ENCODE assay signal across 8 mouse cellular contexts in genomic region chr13:43199749-43200148, GRCm38 (mm10). TPM values are rescaled to one million over a fixed set of nuclear protein-coding genes. Genes with fewer than 3 reads are reported as not detected.
A peak's percentile ranks its signal among the peaks of the same experiment; 100 is the strongest.
DNase-seq lines count a peak whose midpoint lies in the region; ATAC-seq and TF ChIP-seq lines count a peak whose summit lies in the region.

No protein-coding gene starts in this region.

- H3K27me3 ChIP-seq in liver, adult 2 months (ENCODE audit: control insufficient read depth, insufficient read depth, low read length), result no peaks in the 10 kb centered on the region
- H3K27me3 ChIP-seq in liver, embryonic 12.5 days (replicated peaks), result peaks cover 71% of the 10 kb centered on the region
- peaks cover 10% of the 10 kb centered on the region for H3K27me3 ChIP-seq in liver, embryonic 16.5 days (ENCODE audit: control insufficient read depth, insufficient read depth, low read depth, low read length)
- H3K27me3 ChIP-seq in hindbrain, embryonic 13.5 days, result no peaks in the 10 kb centered on the region

- no peaks in the 10 kb centered on the region for H3K4me1 ChIP-seq in liver, adult 2 months (ENCODE audit: control insufficient read depth, insufficient read depth, low read length)
- peaks cover 13% of the 10 kb centered on the region for H3K4me1 ChIP-seq in liver, embryonic 12.5 days
- H3K4me1 ChIP-seq in liver, embryonic 16.5 days (ENCODE audit: control insufficient read depth, low read depth, low read length), result peaks cover 6% of the 10 kb centered on the region
- no peaks in the 10 kb centered on the region for H3K4me1 ChIP-seq in hindbrain, embryonic 13.5 days (replicated peaks)

- no peak for ATAC-seq in liver, embryonic 12.5 days
- peak; percentile 14; the same call in 1 of the 2 replicates for ATAC-seq in liver, embryonic 16.5 days (ENCODE audit: low read depth)
- ATAC-seq in hindbrain, embryonic 13.5 days (ENCODE audit: low FRiP score), result no peak

- H3K36me3 ChIP-seq in liver, adult 2 months (ENCODE audit: control insufficient read depth, insufficient read depth, low read length), result no peaks in the 10 kb centered on the region
- 0 out of 2 replicates have a peak, but pooled peaks cover 3% of the 10 kb centered on the region for H3K36me3 ChIP-seq in liver, embryonic 12.5 days
- H3K36me3 ChIP-seq in liver, embryonic 16.5 days (ENCODE audit: control insufficient read depth, insufficient read depth), result no peaks in the 10 kb centered on the region
- H3K36me3 ChIP-seq in hindbrain, embryonic 13.5 days, result peaks cover 9% of the 10 kb centered on the region

- no peak overlapping the region for H3K4me2 ChIP-seq in liver, embryonic 12.5 days
- no peak overlapping the region for H3K4me2 ChIP-seq in liver, embryonic 16.5 days (ENCODE audit: low read depth, low read length)
- no peak overlapping the region for H3K4me2 ChIP-seq in hindbrain, embryonic 13.5 days

- no peaks in the 10 kb centered on the region for H3K79me2 ChIP-seq in liver, adult 2 months (ENCODE audit: control insufficient read depth, insufficient read depth, low read length)

- no peak overlapping the region for H3K4me3 ChIP-seq in liver, adult 2 months (ENCODE audit: insufficient read depth, low read depth, low read length)
- H3K4me3 ChIP-seq in liver, embryonic 12.5 days, result no peak overlapping the region
- no peak overlapping the region for H3K4me3 ChIP-seq in liver, embryonic 16.5 days (ENCODE audit: low read depth, low read length)
- H3K4me3 ChIP-seq in hindbrain, embryonic 13.5 days, result no peak overlapping the region

- no peak for TF ChIP-seq POLR2A in liver, adult 2 months (IDR thresholded peaks at IDR 0.05; ENCODE audit: extremely low read depth, insufficient read depth, low read length)

- WGBS in liver, adult 2 months, result 74% methylated on average over 5 of the region's 5 CpGs
- 59% methylated on average over 5 of the region's 5 CpGs for WGBS in liver, embryonic 12.5 days (ENCODE audit: insufficient replicate concordance)
- WGBS in liver, embryonic 16.5 days (ENCODE audit: insufficient replicate concordance), result 58% methylated on average over 5 of the region's 5 CpGs
- WGBS in hindbrain, embryonic 13.5 days, result 74% methylated on average over 5 of the region's 5 CpGs

- H3K9ac ChIP-seq in liver, adult 2 months (ENCODE audit: low read depth, low read length), result no peak overlapping the region
- H3K9ac ChIP-seq in liver, embryonic 12.5 days, result no peak overlapping the region
- H3K9ac ChIP-seq in liver, embryonic 16.5 days (ENCODE audit: low read depth, low read length), result no peak overlapping the region
- H3K9ac ChIP-seq in hindbrain, embryonic 13.5 days, result no peak overlapping the region

- peak; percentile 80 for TF ChIP-seq CTCF in liver, adult 2 months (IDR thresholded peaks at IDR 0.05; ENCODE audit: low read depth, low read length)

- no peak overlapping the region for H3K27ac ChIP-seq in liver, adult 2 months (replicated peaks; ENCODE audit: insufficient read depth, low read depth, low read length)
- H3K27ac ChIP-seq in liver, embryonic 12.5 days, result no peak overlapping the region
- H3K27ac ChIP-seq in liver, embryonic 16.5 days (ENCODE audit: low read length), result no peak overlapping the region
- H3K27ac ChIP-seq in hindbrain, embryonic 13.5 days, result no peak overlapping the region

- peak; percentile 67 for DNase-seq in adrenal gland, adult 2 months
- no peak for DNase-seq in adrenal gland, adult 8-10 months
- DNase-seq in liver, adult 2 months (ENCODE audit: extremely low read depth, low read depth, low spot score), result no peak
- peak; percentile 78 to 82 for DNase-seq in adrenal gland, postnatal 36 days
- DNase-seq in testis, postnatal 14 days (ENCODE audit: low spot score), result peak; percentile 29

- no peaks in the 10 kb centered on the region for H3K9me3 ChIP-seq in liver, embryonic 12.5 days (replicated peaks)
- no peaks in the 10 kb centered on the region for H3K9me3 ChIP-seq in liver, embryonic 16.5 days (replicated peaks; ENCODE audit: control insufficient read depth, low read length)
- H3K9me3 ChIP-seq in hindbrain, embryonic 13.5 days, result no peaks in the 10 kb centered on the region

RNA-seq across cellular contexts. Expression of gene Tbc1d7, which starts 28.4 kb away (rescaled TPM):
- total RNA-seq in adrenal gland, adult 2 months (2021), result 10 to 100 TPM; 16.1 to 22.6 TPM
- 12.6 and 19.5 TPM in 2 replicates for polyA plus RNA-seq in adrenal gland, adult 2 months (2012; rRNA removed)
- 10 to 100 TPM; 13.2 to 19.1 (median 18.4) TPM for total RNA-seq in adrenal gland, adult 8-10 months (2022)
- 6.2 and 7.2 TPM in 2 replicates for total RNA-seq in liver, adult 2 months (2014; rRNA removed)
- 14.9 and 18.0 TPM in 2 replicates for polyA plus RNA-seq in liver, adult 2 months (2012; rRNA removed)
- 20.0 and 20.7 TPM in 2 replicates for polyA plus RNA-seq in liver, embryonic 12.5 days (2016; fragmentation: Nextera tagmentation; extraction: Ambion mirVana)
- 10 to 100 TPM; 16.7 to 17.9 TPM for total RNA-seq in adrenal gland, postnatal 36 days (2021)
- polyA plus RNA-seq in liver, embryonic 16.5 days (2015; fragmentation: Nextera tagmentation; extraction: Ambion mirVana), result 10.4 TPM in 2 replicates
- polyA plus RNA-seq in hindbrain, embryonic 13.5 days (2015; fragmentation: Nextera tagmentation; extraction: Ambion mirVana), result 85.2 and 85.7 TPM in 2 replicates

Comparison
In these comparisons a context has a peak if more than half of its experiments do, and no peak if none do; other contexts are left out.
1. DNase-seq: peak in adrenal gland, adult 2 months (single experiment), adrenal gland, postnatal 36 days (2 of 2) and testis, postnatal 14 days (single experiment); none in adrenal gland, adult 8-10 months (single experiment) and liver, adult 2 months (single experiment).